Mouse (Mus musculus): ENCODE measurements around the gene Hdac9. TPM values are rescaled to one million over a fixed set of nuclear protein-coding genes. Genes with fewer than 3 reads are reported as not detected.

Gene Hdac9
- total RNA-seq, 2 experiments from 2014 or later: 18.7 to 22.5 TPM

DNA sequence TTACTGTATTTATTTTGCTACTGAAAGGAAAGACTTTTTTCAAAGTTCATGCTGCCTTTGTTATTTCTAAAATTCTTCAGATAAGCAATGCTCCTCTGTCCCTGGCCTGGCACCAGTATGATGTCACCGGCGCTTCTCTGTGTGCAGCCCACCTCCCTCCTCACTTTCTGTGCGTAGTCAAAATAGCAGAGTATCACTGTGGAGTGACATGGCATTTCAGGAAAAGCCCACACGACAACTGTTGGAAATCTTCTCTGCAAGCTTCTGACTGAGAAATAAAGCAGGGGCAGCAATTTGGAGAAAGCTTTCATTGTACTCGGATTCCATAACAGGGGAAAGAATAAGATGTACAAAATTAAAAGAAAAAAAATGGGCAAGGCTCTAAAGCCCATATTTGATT is 302.1 kb downstream of the Hdac9 start:
- no peak for DNase-seq (ENCODE audit: low spot score in 2 of 2)

DNA sequence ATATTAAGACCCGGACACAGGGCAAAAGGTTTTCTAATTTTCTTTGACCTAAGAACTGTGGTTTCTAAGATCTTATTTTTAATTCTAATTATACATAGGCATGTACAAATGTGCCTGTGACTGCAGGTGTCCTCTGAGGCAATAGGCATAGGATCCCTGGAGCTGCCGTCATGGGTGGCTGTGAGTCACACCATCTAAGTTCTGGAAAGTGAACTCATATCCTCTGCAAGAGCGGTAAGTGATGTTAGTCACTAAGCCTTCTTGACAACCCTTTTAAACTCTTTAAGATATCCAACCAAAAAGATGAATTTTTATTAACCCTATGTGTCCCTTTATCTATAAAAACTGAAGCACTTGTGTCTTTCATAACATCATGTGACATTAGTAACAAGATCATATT is 304.4 kb downstream of the Hdac9 start:
- no peak for DNase-seq (ENCODE audit: low spot score in 2 of 2)

- DNase-seq (ENCODE audit: low spot score in 2 of 2): no peak
Measured at GRCm38 (mm10) chr12:34604521-34604920, 312.4 kb downstream of the Hdac9 start.

GRCm38 (mm10) chr12:34594167-34594793 is 322.6 kb downstream of the Hdac9 start:
- no peak for DNase-seq (ENCODE audit: low spot score in 2 of 2)

- no peak for DNase-seq (ENCODE audit: low spot score in 2 of 2)
Measured at GRCm38 (mm10) chr12:34587171-34587570, 329.7 kb downstream of the Hdac9 start.

- DNase-seq (ENCODE audit: low spot score in 2 of 2): no peak
Measured at GRCm38 (mm10) chr12:34582522-34582921, 334.4 kb downstream of the Hdac9 start.

GRCm38 (mm10) chr12:34579220-34579619 is 337.7 kb downstream of the Hdac9 start:
- DNase-seq (ENCODE audit: low spot score in 2 of 2): no peak

DNA sequence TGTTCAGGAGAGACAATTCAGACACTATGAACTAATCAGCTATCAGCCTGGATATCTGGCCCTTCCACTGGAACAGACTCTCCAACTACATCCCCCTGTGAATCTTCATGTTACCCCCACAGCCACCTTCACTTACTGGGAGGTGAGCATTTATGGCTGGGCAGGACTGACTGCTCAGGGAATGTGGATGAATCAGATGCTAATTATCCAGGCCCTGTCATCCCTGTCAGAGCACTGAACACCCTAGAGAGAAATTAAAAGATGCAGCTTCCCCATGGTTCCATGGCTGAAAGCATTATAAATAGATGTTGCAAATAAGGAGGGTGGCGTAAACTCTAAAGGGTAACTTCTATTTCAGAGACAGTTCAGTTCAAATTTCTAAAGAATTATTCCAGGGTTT is 345.8 kb downstream of the Hdac9 start:
- DNase-seq (ENCODE audit: low spot score in 2 of 2): no peak

GRCm38 (mm10) chr12:34569472-34569871 is 347.4 kb downstream of the Hdac9 start:
- no peak for DNase-seq (ENCODE audit: low spot score in 2 of 2)

DNA sequence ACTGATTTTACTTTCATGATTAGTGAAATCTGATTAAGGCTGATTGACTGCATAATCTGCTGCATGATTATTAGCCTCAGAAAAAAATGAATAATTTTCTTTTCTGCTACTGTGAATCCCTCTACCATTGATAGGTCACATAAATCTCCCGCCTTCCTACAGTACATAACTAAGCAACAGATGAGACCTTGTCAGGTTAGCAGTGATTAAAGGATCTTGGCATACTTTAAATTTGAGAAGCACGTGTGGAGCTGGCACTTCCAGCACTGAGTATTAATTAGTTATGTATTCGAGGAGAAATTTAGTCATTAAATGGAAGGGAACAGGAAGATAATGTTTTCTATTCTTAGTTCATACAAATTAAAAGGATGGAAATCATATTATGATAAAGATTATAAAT is 347.8 kb downstream of the Hdac9 start:
- no peak for DNase-seq (ENCODE audit: low spot score in 2 of 2)

- DNase-seq (ENCODE audit: low spot score in 2 of 2): no peak
Measured at GRCm38 (mm10) chr12:34562331-34562730, 354.6 kb downstream of the Hdac9 start.

GRCm38 (mm10) chr12:34559001-34559400 is 357.9 kb downstream of the Hdac9 start:
- no peak for DNase-seq (ENCODE audit: low spot score in 2 of 2)

- no peak for DNase-seq (ENCODE audit: low spot score in 2 of 2)
Measured at GRCm38 (mm10) chr12:34554803-34555202, 362.1 kb downstream of the Hdac9 start.

DNA sequence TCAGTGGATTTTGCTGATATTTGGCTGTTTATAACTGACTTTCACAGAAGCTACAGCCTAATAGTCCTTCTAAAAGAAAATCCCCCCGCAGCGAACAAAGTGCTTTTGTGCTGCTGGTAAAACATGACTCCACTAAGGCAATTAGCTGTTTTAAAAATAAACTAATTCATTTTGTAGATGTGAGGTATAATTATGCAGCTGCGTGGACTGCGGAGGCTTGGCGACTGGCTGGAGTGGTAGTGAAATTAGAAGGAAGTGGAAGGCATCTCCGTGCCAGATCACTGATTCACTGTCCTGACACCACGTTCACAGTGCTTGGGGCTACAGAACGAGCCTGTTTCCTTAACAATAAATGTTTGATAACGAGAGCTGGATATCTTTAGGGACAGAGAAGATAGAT is 366.6 kb downstream of the Hdac9 start:
- DNase-seq (ENCODE audit: low spot score in 2 of 2): no peak

DNA sequence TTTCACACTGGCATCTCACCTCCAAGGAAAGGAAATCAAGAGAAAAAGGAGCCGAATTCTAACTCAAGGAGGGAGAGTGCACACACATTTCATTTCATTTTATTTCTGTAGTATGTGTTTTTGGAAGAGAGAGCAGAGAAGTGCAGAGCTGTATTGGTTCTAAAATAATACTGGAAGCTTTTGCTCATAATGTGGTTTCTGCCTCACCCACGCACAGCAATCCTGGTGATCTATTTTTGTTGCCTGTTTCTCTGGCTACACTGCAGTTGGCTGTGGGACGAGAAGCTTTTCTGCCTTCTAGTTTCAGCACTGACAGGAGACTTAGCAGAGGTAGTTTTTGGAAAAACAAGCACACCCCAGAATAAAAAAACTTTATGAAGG is 387.7 kb downstream of the Hdac9 start:
- no peak for DNase-seq (ENCODE audit: low spot score in 2 of 2)

- no peak for DNase-seq (ENCODE audit: low spot score in 2 of 2)
Measured at GRCm38 (mm10) chr12:34528201-34529164, 388.4 kb downstream of the Hdac9 start.

- DNase-seq (ENCODE audit: low spot score in 2 of 2): no peak
Measured at GRCm38 (mm10) chr12:34527761-34528160, 389.1 kb downstream of the Hdac9 start.

- DNase-seq (ENCODE audit: low spot score in 2 of 2): no peak
Measured at GRCm38 (mm10) chr12:34521468-34521867, 395.4 kb downstream of the Hdac9 start.

- DNase-seq (ENCODE audit: low spot score in 2 of 2): no peak
Measured at GRCm38 (mm10) chr12:34516769-34517562, 399.9 kb downstream of the Hdac9 start.

- no peak for DNase-seq (ENCODE audit: low spot score in 2 of 2)
Measured at GRCm38 (mm10) chr12:34506345-34506744, 410.6 kb downstream of the Hdac9 start.

DNA sequence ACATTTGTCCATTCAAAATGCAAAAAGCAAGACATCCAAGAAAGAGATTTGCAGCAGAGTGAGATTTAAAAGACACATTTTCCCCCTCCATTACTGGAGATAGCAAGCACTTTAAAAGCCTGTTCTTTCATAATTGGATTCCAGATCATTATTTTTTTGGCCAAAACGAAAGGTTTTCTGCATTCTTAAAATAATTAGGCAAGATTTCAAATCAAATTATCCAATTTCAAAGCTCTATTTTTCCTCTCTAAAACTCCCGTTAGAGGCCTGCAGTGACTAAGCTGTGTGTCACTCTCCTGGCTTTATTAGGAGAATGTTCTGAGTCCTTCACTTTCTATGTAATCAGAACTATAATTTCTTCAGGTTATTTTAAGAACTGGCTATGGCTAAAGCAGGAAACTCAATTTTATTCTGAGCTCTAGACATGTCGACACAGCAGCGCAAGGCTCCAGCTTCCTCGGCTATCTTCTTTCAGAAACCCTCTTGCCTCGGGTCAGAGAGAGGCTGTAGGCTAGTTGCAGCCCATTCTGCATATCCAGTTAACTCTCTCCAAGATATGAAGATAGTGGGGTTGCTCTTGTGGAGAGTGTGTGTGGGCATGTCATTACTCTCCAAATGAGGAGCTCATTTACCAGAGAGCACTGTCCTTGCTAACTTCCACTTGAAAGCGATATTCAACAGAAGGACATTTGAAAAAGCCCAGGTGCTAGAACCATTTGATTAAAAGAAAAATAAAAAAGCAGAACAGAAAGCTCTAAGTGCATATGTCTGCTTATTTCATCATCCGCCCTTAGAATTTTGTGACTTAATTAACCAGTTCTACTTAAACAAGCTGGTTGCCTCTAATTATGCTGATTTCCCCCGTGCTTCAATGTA is 417.9 kb downstream of the Hdac9 start:
- no peak for DNase-seq (ENCODE audit: low spot score in 2 of 2)

All from gastrocnemius, postnatal 4 days (tissue).